Mouse (Mus musculus): ENCODE measurements around the gene Ccdc146.

Gene Ccdc146

GRCm38 (mm10) chr5:21264352-21265021, 160.0 kb downstream of the Ccdc146 start:
- no peak for DNase-seq (ENCODE audit: low spot score)

- peak; percentile 78 for DNase-seq (ENCODE audit: low spot score)
These were observed 161.0 kb downstream of the Ccdc146 start for GRCm38 (mm10) chr5:21263202-21264055.

- DNase-seq (ENCODE audit: low spot score): peak; percentile 30
These were observed 163.2 kb downstream of the Ccdc146 start for GRCm38 (mm10) chr5:21261202-21261844.

GRCm38 (mm10) chr5:21260746-21261145, 163.7 kb downstream of the Ccdc146 start:
- no peak for DNase-seq (ENCODE audit: low spot score)

- peak; percentile 46 for DNase-seq (ENCODE audit: low spot score)
These were observed 166.7 kb downstream of the Ccdc146 start for GRCm38 (mm10) chr5:21257806-21258205.

- DNase-seq (ENCODE audit: low spot score): no peak
These were observed 167.4 kb downstream of the Ccdc146 start for GRCm38 (mm10) chr5:21257126-21257525.

GRCm38 (mm10) chr5:21255551-21256132, 168.8 kb downstream of the Ccdc146 start:
- no peak for DNase-seq (ENCODE audit: low spot score)

GRCm38 (mm10) chr5:21254731-21255525, 169.5 kb downstream of the Ccdc146 start:
- no peak for DNase-seq (ENCODE audit: low spot score)

- DNase-seq (ENCODE audit: low spot score): no peak
These were observed 175.6 kb downstream of the Ccdc146 start for GRCm38 (mm10) chr5:21248834-21249233.

GRCm38 (mm10) chr5:21247916-21248315, 176.6 kb downstream of the Ccdc146 start:
- no peak for DNase-seq (ENCODE audit: low spot score)

GRCm38 (mm10) chr5:21246794-21247193, 177.7 kb downstream of the Ccdc146 start:
- peak; percentile 48 for DNase-seq (ENCODE audit: low spot score)

- DNase-seq (ENCODE audit: low spot score): no peak
These were observed 179.2 kb downstream of the Ccdc146 start for GRCm38 (mm10) chr5:21245241-21245640.

- DNase-seq (ENCODE audit: low spot score): no peak
These were observed 179.9 kb downstream of the Ccdc146 start for GRCm38 (mm10) chr5:21244575-21244974.

Measured in embryo, embryonic 10.5 days (tissue).